Mouse (Mus musculus): ENCODE data around the gene Uqcrc2. TPM values are rescaled to one million over a fixed set of nuclear protein-coding genes. Genes with fewer than 3 reads are reported as not detected.
A peak's percentile ranks its signal among the peaks of the same experiment; 100 is the strongest.

Uqcrc2 gene
- 100 to 1,000 TPM; 519 to 547 TPM for total RNA-seq (2021)
- long read RNA-seq, experiment 1, transcript Uqcrc2-201 (14 exons, 1,896 nt): major isoform, 643 of 713 reads
- long read RNA-seq, experiment 1, partial matches to known transcripts: 41 of 713 reads
- long read RNA-seq, experiment 1, other reads (novel, unspliced or antisense): 29 of 713 reads
- long read RNA-seq, experiment 2, transcript Uqcrc2-201 (14 exons, 1,896 nt): major isoform, 724 of 763 reads
- long read RNA-seq, experiment 2, partial matches to known transcripts: 19 of 763 reads
- long read RNA-seq, experiment 2, other reads (novel, unspliced or antisense): 20 of 763 reads

GRCm38 (mm10) chr7:120634711-120635361, at the start of gene Uqcrc2:
Uqcrc2 (plus strand) TSS chr7:120635176.
- DNase-seq: peak; percentile 81

- DNase-seq: no peak
Measured at GRCm38 (mm10) chr7:120597203-120597743, 37.7 kb upstream of the Uqcrc2 start.

GRCm38 (mm10) chr7:120597744-120598243, 37.2 kb upstream of the Uqcrc2 start:
- DNase-seq: no peak

GRCm38 (mm10) chr7:120598355-120598754, 36.6 kb upstream of the Uqcrc2 start:
- no peak for DNase-seq

- DNase-seq: no peak
Measured at GRCm38 (mm10) chr7:120620075-120620771, 14.8 kb upstream of the Uqcrc2 start.

GRCm38 (mm10) chr7:120620841-120621240, 14.1 kb upstream of the Uqcrc2 start:
- DNase-seq: no peak

GRCm38 (mm10) chr7:120632518-120632917, 2.5 kb upstream of the Uqcrc2 start:
- DNase-seq: no peak

GRCm38 (mm10) chr7:120634301-120634700, 675 bp upstream of the Uqcrc2 start:
- DNase-seq: no peak

- DNase-seq: no peak
Measured at GRCm38 (mm10) chr7:120635362-120635781, 396 bp downstream of the Uqcrc2 start.

- no peak for DNase-seq
Measured at GRCm38 (mm10) chr7:120635821-120636220, 845 bp downstream of the Uqcrc2 start.

- no peak for DNase-seq
Measured at GRCm38 (mm10) chr7:120643217-120643616, 8.2 kb downstream of the Uqcrc2 start.

GRCm38 (mm10) chr7:120647849-120648248, 12.9 kb downstream of the Uqcrc2 start:
- DNase-seq: no peak

- no peak for DNase-seq
Measured at GRCm38 (mm10) chr7:120662079-120662478, 27.1 kb downstream of the Uqcrc2 start.

GRCm38 (mm10) chr7:120670153-120670875, 35.3 kb downstream of the Uqcrc2 start, which contains the start of gene Pdzd9:
Pdzd9 (minus strand) TSS chr7:120670343.
- DNase-seq: peak; percentile 20

- no peak for DNase-seq
Measured at GRCm38 (mm10) chr7:120671271-120671670, 36.3 kb downstream of the Uqcrc2 start.

- DNase-seq: peak; percentile 72
Measured at GRCm38 (mm10) chr7:120677001-120677643, 42.1 kb downstream of the Uqcrc2 start, which contains the start of gene Mosmo. Mosmo (plus strand) TSS chr7:120677618.

- DNase-seq: peak; percentile 44
Measured at GRCm38 (mm10) chr7:120677764-120678531, 43.0 kb downstream of the Uqcrc2 start.

- no peak for DNase-seq
Measured at GRCm38 (mm10) chr7:120679023-120679422, 44.0 kb downstream of the Uqcrc2 start.

GRCm38 (mm10) chr7:120682002-120682401, 47.0 kb downstream of the Uqcrc2 start:
- no peak for DNase-seq

- no peak for DNase-seq
Measured at GRCm38 (mm10) chr7:120684731-120685161, 49.8 kb downstream of the Uqcrc2 start.

Data from gastrocnemius, postnatal 25 days (tissue).